Mouse (Mus musculus): Measurements from ENCODE around the gene Magt1.

DNA sequence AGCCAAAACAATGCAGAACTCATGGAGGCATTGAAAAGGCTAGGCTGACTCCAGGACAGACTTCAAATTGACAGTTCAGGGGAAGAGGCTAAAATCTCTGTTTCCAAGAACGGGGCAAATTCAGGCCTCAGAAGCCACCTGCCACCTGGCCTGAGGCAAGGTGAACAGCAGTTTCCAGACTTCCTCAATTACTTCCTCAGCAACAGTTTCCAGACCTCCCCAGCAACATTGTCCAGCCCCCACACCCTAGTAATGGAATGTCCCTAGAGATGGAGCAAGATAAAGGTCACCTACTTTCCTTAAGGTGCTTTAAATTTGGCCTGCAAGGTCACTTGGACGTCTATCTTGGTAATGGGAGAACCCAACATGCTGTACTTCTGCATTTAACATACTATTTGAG is 74.0 kb downstream of the Magt1 start:
- TF ChIP-seq CTCF (conservative IDR thresholded peaks at IDR 0.05 in 1 of 2, IDR thresholded peaks at IDR 0.05 in 1 of 2; ENCODE audit: low read depth in 2 of 2, low read length in 2 of 2) (no peak), POLR2A (IDR thresholded peaks at IDR 0.05; ENCODE audit: low read depth, low read length) (no peak), CHD1 (IDR thresholded peaks at IDR 0.05; ENCODE audit: low read depth, low read length) (no peak), E2F4 (IDR thresholded peaks at IDR 0.05; ENCODE audit: insufficient replicate concordance, low read depth, low read length) (no peak), NRF1 (IDR thresholded peaks at IDR 0.05; ENCODE audit: low read depth, low read length) (no peak), CHD2 (IDR thresholded peaks at IDR 0.05; ENCODE audit: low read length) (no peak), NELFE (IDR thresholded peaks at IDR 0.05; ENCODE audit: low read depth, low read length) (no peak), ZKSCAN1 (IDR thresholded peaks at IDR 0.05; ENCODE audit: borderline replicate concordance, low read depth, low read length) (no peak), KAT2A (IDR thresholded peaks at IDR 0.05; ENCODE audit: insufficient replicate concordance, low read length) (no peak), TCF12 (IDR thresholded peaks at IDR 0.05; ENCODE audit: low read depth, low read length) (no peak), ELF1 (IDR thresholded peaks at IDR 0.05; ENCODE audit: low read depth, low read length) (no peak), USF2 (conservative IDR thresholded peaks at IDR 0.05; ENCODE audit: low read depth, low read length) (no peak), ETS1 (conservative IDR thresholded peaks at IDR 0.05; ENCODE audit: low read depth, low read length) (no peak)
